Mouse (Mus musculus): ENCODE data around the gene Wbp2.
"Not testable (repeated sequence)": the region's sequence is repeated elsewhere in the genome, so short reads cannot be mapped to it uniquely, and the experiment has no call there.

Gene Wbp2

GRCm38 (mm10) chr11:116086258-116087193 is at the start of gene Wbp2:
TSS of gene Wbp2 (minus strand) at chr11:116086995.
- peak; percentile 99 for DNase-seq (ENCODE audit: low read depth, low spot score)

DNA sequence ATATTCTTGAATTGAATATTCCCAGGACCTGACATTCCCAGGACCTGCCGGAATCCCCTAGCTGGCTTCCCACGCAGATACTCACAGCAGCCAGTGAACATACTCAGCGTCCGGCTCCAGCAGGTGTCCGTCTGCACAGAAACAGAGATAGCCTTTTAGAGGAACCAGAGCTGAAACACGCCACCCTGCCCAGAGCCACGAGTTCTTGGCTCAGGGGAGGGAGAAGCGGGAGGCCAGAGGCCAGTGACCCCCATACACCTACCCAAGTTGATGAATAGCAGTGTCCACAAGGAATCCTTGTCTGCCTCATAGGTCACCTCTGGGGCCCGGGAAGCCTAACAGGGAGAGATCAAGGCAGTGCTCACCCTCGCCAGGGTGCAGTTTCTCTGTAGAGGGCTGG is 47.4 kb upstream of the Wbp2 start:
- no peak for DNase-seq (ENCODE audit: low read depth, low spot score)

- no peak for DNase-seq (ENCODE audit: low read depth, low spot score)
Observed at GRCm38 (mm10) chr11:116133497-116133896, 46.7 kb upstream of the Wbp2 start.

DNA sequence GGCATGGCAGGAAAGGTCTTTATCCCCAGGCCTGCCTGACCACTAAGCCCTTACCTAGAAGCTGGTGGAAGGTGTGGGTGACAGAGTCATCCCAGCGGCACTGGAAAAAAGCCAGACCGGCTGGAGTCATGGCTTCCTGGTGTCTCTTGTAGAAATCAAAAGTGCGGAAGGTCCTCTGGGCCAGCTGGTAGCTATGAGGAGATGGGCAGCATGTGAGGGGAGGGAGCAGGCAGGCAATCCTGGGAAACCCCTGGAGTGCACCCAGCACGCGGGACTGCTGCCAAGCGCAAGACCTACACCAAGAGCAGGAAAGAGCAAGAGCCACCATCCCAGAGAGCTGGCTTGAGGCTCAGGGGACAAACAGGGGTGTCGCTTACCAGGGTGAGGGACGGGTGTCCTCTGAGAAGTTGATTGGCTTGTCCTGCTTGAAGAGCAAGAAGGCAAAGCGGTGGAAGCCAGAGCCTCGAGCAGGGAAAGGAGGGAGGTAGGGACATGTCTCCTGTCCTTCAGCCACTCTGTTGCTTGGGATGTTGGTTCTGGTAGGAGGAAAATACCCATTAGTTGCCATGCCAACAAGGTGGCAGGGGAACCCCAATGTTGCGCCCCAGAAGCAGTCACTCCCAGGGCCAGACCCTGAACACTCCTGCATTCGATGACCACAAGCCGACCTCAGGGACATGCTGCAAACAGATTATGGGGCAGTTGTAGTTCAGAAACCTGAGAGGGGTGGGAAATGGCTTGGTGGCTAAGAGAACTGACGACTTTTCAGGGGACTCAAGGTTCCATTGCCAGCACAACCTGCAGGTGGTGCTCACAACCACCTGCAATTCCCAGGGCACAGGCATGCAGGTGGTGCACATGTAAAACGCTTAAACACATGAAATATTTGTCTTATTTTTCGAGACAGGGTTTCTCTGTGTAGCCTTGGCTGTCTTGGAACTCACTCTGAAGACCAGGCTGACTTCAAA is 45.9 kb upstream of the Wbp2 start:
- peak; percentile 56 for DNase-seq (ENCODE audit: low read depth, low spot score)

DNA sequence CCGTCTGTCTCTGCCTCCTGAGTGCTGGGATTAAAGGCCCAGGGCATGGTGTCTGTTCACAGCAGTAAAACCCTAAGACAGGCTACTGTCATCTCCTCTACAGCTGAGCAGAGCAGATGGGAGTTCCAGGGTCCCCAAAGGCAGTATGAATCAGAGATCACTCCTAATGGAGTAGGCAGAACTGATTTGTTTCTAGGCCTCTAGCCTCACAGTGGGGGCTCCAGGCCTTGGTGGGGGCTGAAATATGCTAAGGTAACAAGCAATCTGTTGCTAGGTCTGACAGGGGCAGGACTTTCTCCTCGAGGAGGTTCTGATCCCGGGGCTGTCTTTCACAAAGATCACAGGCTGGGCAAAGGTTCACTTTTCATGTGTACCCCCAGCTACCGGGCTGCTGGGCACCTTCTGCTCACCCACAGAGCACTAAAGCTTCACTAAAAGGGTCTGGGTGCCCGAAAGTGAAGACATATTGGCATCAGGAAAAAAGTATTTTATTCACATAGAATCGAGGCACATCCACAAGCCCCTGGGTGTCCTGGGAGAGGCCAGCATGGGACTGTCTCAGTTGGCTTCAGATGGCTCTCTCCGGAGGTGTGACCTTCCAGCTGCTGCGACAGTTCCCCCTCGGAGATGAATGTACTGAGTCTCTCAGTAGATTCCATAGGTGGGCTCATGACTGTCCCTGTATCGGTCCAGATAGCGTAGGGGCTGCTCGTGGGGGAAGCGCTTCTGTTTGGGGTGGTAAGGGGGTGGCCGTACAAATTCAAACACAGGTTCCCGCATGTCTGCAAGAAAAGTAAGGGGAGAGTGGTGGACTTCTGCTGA is 44.8 kb upstream of the Wbp2 start:
- DNase-seq (ENCODE audit: low read depth, low spot score): no peak

- DNase-seq (ENCODE audit: low read depth, low spot score): peak; percentile 97
Observed at GRCm38 (mm10) chr11:116130488-116131205, 43.9 kb upstream of the Wbp2 start, which contains the start of gene Trim65. TSS of gene Trim65 (minus strand) at chr11:116131128.

- DNase-seq (ENCODE audit: low read depth, low spot score): no peak
Observed at GRCm38 (mm10) chr11:116129993-116130487, 43.2 kb upstream of the Wbp2 start.

- DNase-seq (ENCODE audit: low read depth, low spot score): no peak
Observed at GRCm38 (mm10) chr11:116129091-116129790, 42.4 kb upstream of the Wbp2 start.

DNA sequence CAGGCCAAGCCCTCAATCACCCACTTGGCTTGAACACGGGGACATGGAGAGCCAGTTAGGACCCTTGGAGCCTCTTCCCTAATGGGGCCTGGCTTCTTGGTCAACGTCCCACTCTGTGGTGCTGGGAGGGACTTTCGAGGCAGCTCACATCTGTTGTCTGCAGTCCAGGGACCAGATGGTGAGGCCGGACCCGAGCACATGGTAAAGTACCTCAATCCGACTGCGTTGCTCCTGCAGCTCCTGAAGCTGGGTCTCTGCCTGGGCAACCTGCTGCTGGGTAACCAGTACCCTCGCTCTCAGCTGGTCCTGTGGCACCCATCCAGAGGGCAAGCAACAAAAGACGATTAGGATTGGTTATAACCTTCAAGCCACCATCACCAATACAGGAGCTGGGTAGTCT is 41.2 kb upstream of the Wbp2 start:
- no peak for DNase-seq (ENCODE audit: low read depth, low spot score)

GRCm38 (mm10) chr11:116127156-116127980 is 40.6 kb upstream of the Wbp2 start, which contains the start of gene Trim47:
TSS of gene Trim47 (minus strand) at chr11:116127210.
- DNase-seq (ENCODE audit: low read depth, low spot score): no peak

DNA sequence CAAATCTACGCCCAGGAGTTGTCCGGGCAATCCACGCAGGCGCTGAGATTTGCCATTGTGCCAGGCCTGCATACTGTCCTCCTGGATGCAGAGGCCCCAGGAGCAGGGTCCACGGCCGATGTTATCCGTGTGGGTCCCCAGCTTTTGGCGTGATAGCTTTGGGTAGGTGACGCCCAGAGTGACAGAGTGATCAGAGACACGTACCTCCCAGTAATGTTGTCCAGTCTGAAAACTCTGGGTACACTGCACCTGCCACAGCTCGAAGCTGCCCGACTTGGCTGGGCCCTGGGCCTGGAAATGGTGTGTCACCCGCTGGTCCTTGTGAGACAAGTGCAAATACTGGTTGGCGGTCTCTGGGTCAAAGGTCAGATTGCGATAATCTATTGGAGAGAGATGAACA is 39.5 kb upstream of the Wbp2 start:
- no peak for DNase-seq (ENCODE audit: low read depth, low spot score)

DNA sequence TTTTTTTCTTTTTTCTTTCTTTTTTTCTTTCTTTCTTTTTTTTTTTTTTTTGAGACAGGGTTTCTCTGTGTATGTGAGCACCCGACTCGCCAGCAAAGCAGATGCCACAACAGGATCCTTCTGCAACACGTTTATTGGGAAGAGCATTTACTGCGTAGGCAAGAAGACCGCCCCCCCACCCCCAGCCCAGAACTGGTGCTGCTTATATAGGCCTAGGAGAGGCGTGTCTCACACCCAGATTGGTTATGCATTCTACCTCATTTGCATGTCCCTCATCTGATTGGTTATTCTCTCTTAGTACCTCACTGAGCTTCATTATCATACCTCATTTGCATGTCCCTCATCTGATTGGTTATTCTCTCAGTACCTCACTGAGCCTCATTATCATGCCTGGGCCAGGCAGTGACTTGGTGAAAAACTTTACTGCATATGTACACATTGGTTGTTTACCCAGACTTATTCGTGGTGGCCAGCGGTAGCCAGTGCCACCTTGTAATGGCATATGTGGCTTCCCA is 35.0 kb upstream of the Wbp2 start:
- DNase-seq (ENCODE audit: low read depth, low spot score): not testable (repeated sequence)

DNA sequence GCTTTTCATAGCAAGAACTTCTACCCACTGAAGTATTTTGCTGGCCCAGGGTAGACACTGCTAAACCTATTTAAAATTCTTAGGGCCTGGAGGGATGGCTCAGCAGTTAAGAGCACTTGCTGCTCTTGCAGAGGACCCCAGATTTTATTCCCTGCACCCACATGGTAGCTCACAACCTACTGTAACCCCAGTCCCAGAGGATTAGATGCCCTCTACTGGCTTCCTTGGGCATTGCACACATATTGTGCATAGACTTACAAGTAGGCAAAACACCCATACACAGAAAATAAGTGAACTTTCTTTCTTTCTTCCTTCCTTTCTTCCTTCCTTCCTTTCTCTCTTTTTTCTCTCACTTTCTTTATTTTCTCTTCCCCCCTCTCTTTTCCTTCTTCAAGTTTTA is 31.0 kb upstream of the Wbp2 start:
- peak; percentile 35 for DNase-seq (ENCODE audit: low read depth, low spot score)

DNA sequence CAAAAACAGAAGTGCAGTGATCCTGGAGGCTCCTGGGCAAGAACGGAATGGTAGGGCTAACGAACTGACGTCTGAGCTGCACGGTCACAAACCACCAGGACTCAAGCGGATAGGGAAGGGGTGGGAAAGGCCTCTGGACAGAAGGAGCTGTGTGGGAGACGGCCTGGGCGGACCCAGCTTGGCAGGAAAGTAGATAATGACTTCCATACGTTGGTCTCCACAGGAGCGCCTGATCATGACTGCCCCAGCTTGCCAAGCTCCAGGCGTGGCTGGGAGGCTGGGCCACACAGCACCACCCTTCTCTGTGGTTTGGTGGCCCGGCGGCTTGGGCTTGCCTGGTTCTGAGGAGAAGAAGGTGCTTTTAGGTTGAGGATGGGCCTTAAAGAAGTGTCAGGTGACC is 30.4 kb upstream of the Wbp2 start:
- no peak for DNase-seq (ENCODE audit: low read depth, low spot score)

DNA sequence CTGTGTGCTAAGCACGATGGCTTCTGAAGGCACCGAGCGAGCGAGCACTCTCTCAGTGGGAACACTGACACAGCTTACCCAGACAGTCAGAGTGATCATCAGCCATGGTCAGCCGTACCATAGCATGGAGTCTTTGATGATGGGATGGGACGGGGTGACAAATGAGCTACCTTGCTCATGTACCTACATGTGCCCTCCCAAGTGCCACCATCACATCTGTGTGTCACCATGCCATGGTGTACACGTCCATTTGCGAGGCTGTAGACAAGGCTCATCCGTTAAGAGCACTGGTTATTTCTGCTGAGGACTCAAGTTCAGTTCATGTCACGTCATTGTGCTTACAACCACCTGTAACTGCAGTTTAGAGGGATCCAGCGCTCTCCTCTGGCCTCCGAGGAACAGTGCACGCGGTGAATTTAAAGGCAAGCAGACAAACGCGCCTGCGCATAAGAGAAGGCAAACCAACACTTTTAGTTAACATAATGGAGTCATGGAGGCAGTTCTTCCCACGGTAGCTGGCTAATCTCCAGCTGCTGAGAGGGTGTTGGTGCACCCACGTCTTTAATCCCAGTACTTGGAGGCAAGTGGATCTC is 24.9 kb upstream of the Wbp2 start:
- DNase-seq (ENCODE audit: low read depth, low spot score): no peak

DNA sequence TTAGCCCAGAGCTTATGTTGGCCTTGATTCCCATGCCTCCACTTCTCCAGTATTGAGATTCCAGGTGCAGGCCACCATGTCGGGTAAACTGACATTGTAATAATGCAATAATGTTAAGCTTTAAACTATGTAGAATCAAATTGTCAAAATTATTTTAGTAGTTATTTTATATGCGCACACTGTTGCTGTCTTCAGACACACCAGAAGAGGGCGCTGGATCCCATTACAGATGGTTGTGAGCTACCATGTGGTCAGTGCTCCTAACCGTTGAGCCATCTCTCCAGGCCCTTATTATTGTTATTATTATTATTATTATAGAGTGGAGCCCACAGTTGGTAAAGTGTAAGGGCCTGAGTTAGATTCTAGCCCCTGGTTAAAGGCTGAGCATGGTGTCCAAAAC is 24.3 kb upstream of the Wbp2 start:
- DNase-seq (ENCODE audit: low read depth, low spot score): no peak

GRCm38 (mm10) chr11:116110540-116110939 is 23.7 kb upstream of the Wbp2 start:
- DNase-seq (ENCODE audit: low read depth, low spot score): no peak

DNA sequence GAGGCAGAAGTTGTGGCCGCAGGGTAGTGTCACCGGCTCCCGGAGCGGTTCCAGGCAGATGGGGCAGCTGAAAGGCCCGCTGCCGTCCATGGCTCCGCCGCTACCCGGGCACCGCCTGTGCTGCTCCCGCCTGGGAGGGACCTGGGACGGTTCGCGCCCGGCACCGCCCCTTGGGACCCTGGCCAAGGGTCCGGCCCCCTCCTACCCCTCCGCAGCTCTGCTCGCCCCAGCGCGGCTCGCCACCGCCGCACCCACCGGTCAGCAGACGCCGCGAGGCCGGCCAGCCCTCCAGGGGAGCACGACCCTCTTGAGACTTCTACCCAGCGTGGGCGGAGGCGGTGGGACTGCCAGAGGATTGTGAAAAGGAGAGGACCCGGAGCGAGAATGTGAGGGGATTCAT is 23.3 kb upstream of the Wbp2 start:
- no peak for DNase-seq (ENCODE audit: low read depth, low spot score)
